In genomic region chr5:144446475-144447225, GRCm38 (mm10) we compare ENCODE assay signal across 15 mouse cellular contexts.
DNase-seq lines count a peak whose midpoint lies in the region; ATAC-seq and TF ChIP-seq lines count a peak whose summit lies in the region.
"Had no signal": no experiment of that assay in that cellular context is flagged by ENCODE, and none has a peak within 500 bp of the region (broad histone marks: within the 10 kb centered on the region; RNA-seq: fewer than 3 reads in every experiment).

No protein-coding gene starts in this region.

- no peaks in the 10 kb centered on the region for H3K4me1 ChIP-seq in heart, adult 2 months (ENCODE audit: control insufficient read depth, insufficient read depth, low read length)
- no peaks in the 10 kb centered on the region for H3K4me1 ChIP-seq in lung, postnatal 0 days (ENCODE audit: insufficient read depth, low read depth, low read length)
- H3K4me1 ChIP-seq: embryonic facial prominence, embryonic 15.5 days; heart, embryonic 13.5 days; limb, embryonic 12.5 days; lung, embryonic 15.5 days; midbrain, embryonic 12.5 days had no signal

- intact Hi-C loops in heart, adult 2 months (cut with DNase I): no loop called here
- intact Hi-C loops in gastrocnemius, adult 2 months (cut with DNase I): no loop called here

- H3K9ac ChIP-seq in heart, adult 2 months (ENCODE audit: low read depth, low read length): no peak overlapping the region
- no peak overlapping the region for H3K9ac ChIP-seq in lung, postnatal 0 days (replicated peaks; ENCODE audit: low read depth)
- H3K9ac ChIP-seq: embryonic facial prominence, embryonic 15.5 days; heart, embryonic 13.5 days; limb, embryonic 12.5 days; lung, embryonic 15.5 days; midbrain, embryonic 12.5 days had no signal

- in situ Hi-C loops in Patski (cut with MboI; ENCODE audit: low pct_unique_long_range_greater_than_20kb): no loop called here

- H3K4me3 ChIP-seq in heart, adult 2 months: no peak overlapping the region
- H3K4me3 ChIP-seq in lung, postnatal 0 days (ENCODE audit: low read depth, low read length): no peak overlapping the region
- no peak overlapping the region for H3K4me3 ChIP-seq in gastrocnemius, adult 2 months
- H3K4me3 ChIP-seq: embryonic facial prominence, embryonic 15.5 days; heart, embryonic 13.5 days; limb, embryonic 12.5 days; lung, embryonic 15.5 days; midbrain, embryonic 12.5 days had no signal

- no peaks in the 10 kb centered on the region; the same call in 1 of the 2 replicates for H3K27me3 ChIP-seq in heart, adult 2 months (ENCODE audit: control insufficient read depth, insufficient read depth, low read length)
- H3K27me3 ChIP-seq in lung, postnatal 0 days (replicated peaks; ENCODE audit: insufficient read depth, low read length): no peaks in the 10 kb centered on the region
- peaks cover 4% of the 10 kb centered on the region for H3K27me3 ChIP-seq in Patski
- H3K27me3 ChIP-seq: embryonic facial prominence, embryonic 15.5 days; heart, embryonic 13.5 days; limb, embryonic 12.5 days; lung, embryonic 15.5 days; midbrain, embryonic 12.5 days had no signal

- CTCF ChIA-PET in Patski (lab: Charles Lee): no interaction called here

- TF ChIP-seq EP300 in heart, adult 2 months (IDR thresholded peaks at IDR 0.05; ENCODE audit: insufficient read depth, low read depth, low read length): no peak
- no peak for TF ChIP-seq EP300 in lung, postnatal 0 days (IDR thresholded peaks at IDR 0.05)

- peak; percentile 24; the same call in 1 of the 2 replicates for TF ChIP-seq CTCF in heart, adult 2 months (IDR thresholded peaks at IDR 0.05)
- TF ChIP-seq CTCF in lung, postnatal 0 days (IDR thresholded peaks at IDR 0.05): peak; percentile 28; the same call in 1 of the 2 replicates
- peak; percentile 32 for TF ChIP-seq CTCF in Patski (IDR thresholded peaks at IDR 0.05)
- no peak for TF ChIP-seq CTCF in gastrocnemius, adult 2 months (IDR thresholded peaks at IDR 0.05)

- no peak overlapping the region for H3K4me2 ChIP-seq in lung, postnatal 0 days (replicated peaks; ENCODE audit: low read depth, low read length)
- H3K4me2 ChIP-seq: embryonic facial prominence, embryonic 15.5 days; heart, embryonic 13.5 days; limb, embryonic 12.5 days; lung, embryonic 15.5 days; midbrain, embryonic 12.5 days had no signal

- POLR2A ChIA-PET in Patski (lab: Charles Lee): interaction anchor here (0.6 kb wide), 1 partner anchor 121 kb away, joined by 6 read pairs; no protein-coding TSS in a partner anchor

- H3K79me2 ChIP-seq in heart, adult 2 months (replicated peaks; ENCODE audit: control insufficient read depth, insufficient read depth, low read length): no peaks in the 10 kb centered on the region

- WGBS in heart, adult 2 months: 70% methylated on average over 10 of the region's 10 CpGs
- WGBS in lung, postnatal 0 days: 74% methylated on average over 10 of the region's 10 CpGs

- DNase-seq in heart, adult 2 months: no peak
- no peak for DNase-seq in heart, postnatal 4 days
- DNase-seq in lung, postnatal 0 days (ENCODE audit: low spot score): no peak
- no peak for DNase-seq in lung, postnatal 36 days
- DNase-seq in Patski (ENCODE audit: low read depth, low spot score): no peak
- DNase-seq in retina, embryonic 14.5 days (ENCODE audit: low spot score): peak; percentile 18
- DNase-seq in testis, postnatal 10 days (ENCODE audit: low spot score): no peak
- no peak for DNase-seq in gastrocnemius, adult 2 months
- DNase-seq: cerebellum, adult 11-12 months; kidney, adult 8-10 months had no signal

- TF ChIP-seq POLR2A in heart, adult 2 months (IDR thresholded peaks at IDR 0.05; ENCODE audit: insufficient read depth, low read depth, low read length): no peak

- no peaks in the 10 kb centered on the region for H3K36me3 ChIP-seq in heart, adult 2 months (ENCODE audit: control insufficient read depth, insufficient read depth, low read length)
- H3K36me3 ChIP-seq in lung, postnatal 0 days (ENCODE audit: insufficient read depth, low read length): no peaks in the 10 kb centered on the region
- H3K36me3 ChIP-seq: embryonic facial prominence, embryonic 15.5 days; heart, embryonic 13.5 days; limb, embryonic 12.5 days; lung, embryonic 15.5 days; midbrain, embryonic 12.5 days had no signal

- ATAC-seq in lung, postnatal 0 days: no peak
- no peak for ATAC-seq in Patski

- H3K27ac ChIP-seq in heart, adult 2 months: no peak overlapping the region
- H3K27ac ChIP-seq in lung, postnatal 0 days (ENCODE audit: low read length): no peak overlapping the region
- no peak overlapping the region for H3K27ac ChIP-seq in gastrocnemius, adult 2 months
- H3K27ac ChIP-seq: embryonic facial prominence, embryonic 15.5 days; heart, embryonic 13.5 days; limb, embryonic 12.5 days; lung, embryonic 15.5 days; midbrain, embryonic 12.5 days had no signal

- no peaks in the 10 kb centered on the region for H3K9me3 ChIP-seq in lung, postnatal 0 days (ENCODE audit: low read length)
- H3K9me3 ChIP-seq: embryonic facial prominence, embryonic 15.5 days; lung, embryonic 15.5 days; midbrain, embryonic 12.5 days had no signal
